Mouse (Mus musculus): ENCODE results near the gene Adam8.

Gene Adam8

GRCm38 (mm10) chr7:139992406-139992805, at the start of gene Adam8:
TSS of gene Adam8 (minus strand) at chr7:139992562.
- peak; percentile 21 for DNase-seq (ENCODE audit: inconsistent ontology term)

DNA sequence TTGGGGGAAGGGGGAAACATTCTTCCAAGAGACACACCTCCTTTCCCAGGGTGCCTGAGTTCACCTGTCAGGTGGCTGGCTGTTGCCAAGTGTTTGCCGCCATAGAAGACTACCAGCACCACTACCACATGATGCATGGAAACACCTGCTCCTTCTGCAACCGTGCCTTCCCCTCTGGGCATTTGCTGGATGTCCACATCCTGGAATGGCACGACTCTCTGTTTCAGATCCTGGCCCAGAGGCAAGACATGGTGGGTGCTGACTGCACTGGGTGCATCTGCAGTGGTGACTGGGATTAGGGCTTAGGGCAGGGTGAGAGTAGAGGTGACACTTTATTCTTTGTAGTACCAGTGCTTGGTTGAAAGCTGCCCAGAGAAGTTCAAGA, 44.8 kb upstream of the Adam8 start:
- DNase-seq (ENCODE audit: inconsistent ontology term) = no peak

DNA sequence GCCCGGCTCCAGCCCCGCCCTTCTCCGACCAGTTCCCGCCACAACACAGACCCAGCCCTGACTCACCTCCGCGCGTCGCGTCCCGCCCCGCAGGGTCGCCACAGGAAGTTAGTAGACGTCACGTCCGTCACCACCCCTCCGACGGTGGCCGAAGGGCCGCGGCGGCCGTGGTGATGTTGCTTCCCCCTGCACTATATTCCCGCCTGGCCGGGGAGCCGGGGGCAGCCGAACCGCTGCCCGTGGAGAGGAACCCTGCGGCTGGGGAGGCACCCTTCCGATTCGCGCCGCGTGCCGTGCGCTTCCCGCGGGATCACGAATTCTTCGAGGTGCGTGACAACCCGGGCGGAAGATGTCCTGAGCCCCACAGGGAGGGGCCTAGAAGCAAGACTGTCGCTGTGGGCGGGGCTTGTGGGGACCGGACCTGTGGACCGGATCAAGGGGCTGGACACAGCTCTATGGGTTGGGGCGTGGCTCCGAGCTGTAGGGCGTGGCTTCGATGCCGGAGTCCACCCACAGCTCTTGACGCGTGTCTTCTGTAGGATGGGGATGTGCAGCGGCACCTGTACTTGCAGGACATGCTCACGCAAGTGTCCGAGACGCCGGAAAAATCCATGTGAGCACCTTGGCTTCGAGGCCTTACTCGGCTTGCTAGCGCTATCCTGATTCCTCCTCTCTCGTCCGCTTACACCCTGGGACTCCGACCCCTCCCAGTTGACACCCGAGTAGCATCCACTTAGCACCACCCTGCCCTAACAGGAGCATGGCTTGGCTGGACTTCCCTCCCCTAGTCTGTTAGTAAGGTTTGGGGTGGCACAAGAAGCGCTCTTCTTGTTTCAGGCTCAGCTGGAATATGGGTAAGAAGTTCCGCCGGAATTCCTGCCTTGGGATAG, 44.2 kb upstream of the Adam8 start, which contains the start of the genes Zfp511 and Tubgcp2:
Zfp511 (plus strand) TSS at position 111 of the 890 bp plus-strand sequence.
Tubgcp2 (minus strand) TSS at position 389 of the 890 bp plus-strand sequence.
- peak; percentile 99 for DNase-seq (ENCODE audit: inconsistent ontology term)

- DNase-seq (ENCODE audit: inconsistent ontology term) = no peak
Measured at GRCm38 (mm10) chr7:140035456-140035855, 43.1 kb upstream of the Adam8 start.

- no peak for DNase-seq (ENCODE audit: inconsistent ontology term)
Measured at GRCm38 (mm10) chr7:140033386-140033785, 41.0 kb upstream of the Adam8 start.

DNA sequence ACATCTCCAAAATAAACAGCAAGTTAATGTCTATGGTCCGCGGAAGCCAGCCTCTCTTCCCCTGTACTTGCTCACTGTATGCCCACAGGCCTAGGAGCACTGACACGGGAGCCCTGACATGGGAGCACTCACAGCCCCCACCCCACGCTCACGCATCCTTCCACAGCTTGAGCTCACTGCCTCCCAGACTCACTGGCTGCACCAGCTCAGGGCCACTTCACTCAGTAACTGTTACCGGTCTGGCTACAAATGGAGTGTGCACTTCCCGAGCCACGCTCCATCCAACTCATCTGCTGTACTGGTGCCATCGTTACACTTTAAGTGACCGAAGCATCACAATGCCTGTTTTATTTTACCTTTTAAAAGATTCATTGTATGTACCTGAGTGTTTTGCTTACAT, 40.0 kb upstream of the Adam8 start:
- no peak for DNase-seq (ENCODE audit: inconsistent ontology term)

GRCm38 (mm10) chr7:140031771-140032170, 39.4 kb upstream of the Adam8 start:
- no peak for DNase-seq (ENCODE audit: inconsistent ontology term)

DNA sequence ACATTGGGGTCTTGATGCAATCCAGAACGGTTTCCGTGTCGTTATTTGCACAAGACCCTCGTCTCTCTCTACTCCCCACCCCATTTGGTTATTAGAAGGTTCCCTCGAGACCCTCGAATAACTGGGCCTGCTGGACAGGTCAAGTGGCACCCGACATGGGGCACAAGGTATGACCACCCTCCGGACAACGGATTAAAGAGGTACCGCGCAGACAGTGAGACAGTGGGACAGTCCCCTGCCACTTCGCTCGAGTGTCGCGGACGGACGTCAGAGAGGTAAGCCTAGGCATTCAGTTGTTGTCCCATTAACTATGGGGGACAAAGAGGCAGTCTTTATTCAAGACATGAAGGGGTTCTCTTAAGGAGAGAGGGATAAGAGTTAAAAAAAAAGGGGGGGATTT, 19.0 kb upstream of the Adam8 start:
- DNase-seq (ENCODE audit: inconsistent ontology term) = no peak

DNA sequence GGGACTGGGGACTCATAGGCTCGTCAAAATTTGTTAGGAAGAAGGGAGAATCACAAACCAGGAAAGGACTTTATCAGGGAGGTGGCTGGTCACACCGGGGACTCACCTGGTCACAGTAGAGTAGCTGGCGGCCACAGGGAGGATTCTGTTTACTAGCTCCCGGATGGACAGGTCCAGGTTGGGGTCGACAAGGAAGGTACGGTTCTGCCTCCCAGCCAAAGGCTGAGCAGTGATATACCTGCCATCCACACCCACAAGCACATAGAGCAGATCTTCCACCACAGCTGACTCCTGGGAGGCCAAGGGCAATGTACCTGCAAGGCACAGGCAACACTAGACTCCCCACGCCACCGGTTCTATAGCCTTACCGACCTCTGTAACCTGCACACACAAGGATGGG, 15.4 kb upstream of the Adam8 start:
- DNase-seq (ENCODE audit: inconsistent ontology term) = no peak

DNA sequence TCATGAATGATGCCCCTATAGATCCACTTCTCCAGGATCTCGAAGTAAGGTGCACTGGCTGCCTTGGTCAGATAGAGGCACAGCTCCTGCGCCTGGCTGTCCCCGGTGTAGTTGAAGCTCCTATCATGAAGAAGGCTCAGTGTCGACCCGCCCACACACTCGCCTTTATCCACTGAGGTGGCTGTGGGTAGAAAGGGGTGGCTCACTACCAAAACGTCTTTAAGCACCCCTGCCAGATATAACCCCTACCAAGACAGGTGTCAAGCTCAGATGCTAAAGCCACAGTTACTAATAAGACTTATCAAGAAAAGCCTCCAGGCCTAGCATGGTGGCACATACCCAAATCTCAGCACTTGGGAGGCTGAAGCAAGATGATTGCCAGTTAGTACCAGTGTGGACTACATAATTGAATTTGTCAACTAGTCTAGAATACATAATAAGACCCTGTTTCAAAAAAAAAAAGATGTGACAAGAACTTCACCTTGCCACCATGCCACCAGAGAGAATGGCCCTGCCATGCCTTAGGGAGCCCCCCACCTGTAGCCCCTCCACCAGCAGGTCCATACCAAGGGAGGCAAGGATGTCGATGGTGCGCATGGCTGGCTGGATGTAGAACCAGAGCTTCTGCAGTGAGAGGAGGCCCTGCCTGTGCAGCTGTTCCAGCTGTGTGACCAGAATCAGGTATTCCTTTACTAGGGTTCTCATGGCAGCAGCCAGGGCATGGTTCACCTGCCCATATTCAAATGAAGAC, 14.7 kb upstream of the Adam8 start:
- no peak for DNase-seq (ENCODE audit: inconsistent ontology term)

- DNase-seq (ENCODE audit: inconsistent ontology term) = no peak
Measured at GRCm38 (mm10) chr7:140004666-140005065, 12.3 kb upstream of the Adam8 start.

DNA sequence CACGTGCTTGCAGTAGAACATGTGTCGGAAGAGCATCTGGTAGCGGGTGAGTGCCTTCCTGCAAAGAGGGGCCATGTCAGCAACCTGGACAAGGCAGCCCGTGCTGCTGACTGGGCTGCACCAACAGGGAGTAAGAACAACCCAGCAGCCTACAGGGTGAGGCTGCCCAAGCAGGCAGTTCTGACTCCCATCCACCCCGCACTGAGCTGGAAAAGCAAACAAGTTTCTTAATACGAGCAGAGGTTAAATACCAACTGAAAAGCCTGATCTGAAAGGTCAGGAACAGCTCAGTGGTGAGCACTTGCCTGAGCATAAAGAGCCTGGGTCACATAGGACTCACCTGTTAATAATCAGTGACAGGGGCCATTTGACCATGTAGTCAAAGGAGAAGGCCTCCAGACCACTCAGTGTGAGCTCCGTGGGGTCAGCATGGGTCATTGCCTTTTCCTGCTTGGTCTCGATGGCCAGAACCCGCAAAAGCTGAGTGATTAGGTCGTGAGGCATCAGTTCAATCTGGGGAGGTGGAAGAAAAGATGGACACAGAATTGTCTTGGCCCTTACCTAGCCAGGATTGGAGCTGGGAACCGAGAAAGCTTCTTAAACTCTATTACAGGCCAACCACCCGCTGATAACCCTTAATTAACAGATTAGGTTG, 8.9 kb upstream of the Adam8 start:
- DNase-seq (ENCODE audit: inconsistent ontology term) = no peak

GRCm38 (mm10) chr7:139998691-139999350, 6.5 kb upstream of the Adam8 start:
- DNase-seq (ENCODE audit: inconsistent ontology term) = no peak

DNA sequence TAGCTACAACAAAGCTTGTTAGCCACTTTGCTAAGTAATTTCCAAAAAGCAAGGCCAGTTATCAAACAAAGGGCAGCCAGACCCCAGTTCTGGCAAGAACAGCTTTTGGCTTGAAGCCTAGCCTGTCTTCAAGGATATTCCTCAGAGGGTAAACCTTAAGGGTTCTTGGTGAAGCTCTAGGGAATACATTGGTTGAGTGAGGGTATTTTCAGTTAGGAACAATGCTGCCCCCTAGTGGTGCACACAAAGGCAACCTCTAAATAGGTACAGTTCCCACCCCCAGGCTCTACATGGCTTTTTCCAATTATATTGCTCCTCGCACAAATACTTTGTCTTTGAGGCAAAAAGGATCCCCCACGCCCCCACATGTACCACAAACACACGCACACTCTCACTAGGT, 2.3 kb upstream of the Adam8 start:
- DNase-seq (ENCODE audit: inconsistent ontology term) = peak; percentile 79

GRCm38 (mm10) chr7:139994202-139994601, 1.8 kb upstream of the Adam8 start:
- DNase-seq (ENCODE audit: inconsistent ontology term) = no peak

DNA sequence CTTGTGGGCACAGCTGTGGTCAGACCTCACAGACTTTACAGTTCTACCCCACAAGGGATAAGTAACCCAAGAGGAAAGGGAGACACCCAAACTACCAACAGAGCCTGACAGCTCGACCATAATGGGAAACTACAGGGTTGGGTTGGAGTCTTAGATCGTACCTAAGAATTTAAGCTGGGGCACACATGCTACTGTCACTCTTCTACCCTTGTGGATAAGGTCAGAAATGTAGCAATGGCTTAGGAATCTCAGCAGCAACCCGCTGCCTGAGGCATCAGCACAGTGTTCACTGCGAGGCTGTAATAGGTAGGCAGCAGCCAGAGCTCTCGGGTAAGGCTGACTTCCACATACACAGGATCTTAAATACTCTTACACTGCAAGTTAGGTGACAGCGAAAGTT, 1.2 kb upstream of the Adam8 start:
- no peak for DNase-seq (ENCODE audit: inconsistent ontology term)

GRCm38 (mm10) chr7:139990864-139991394, 1.4 kb downstream of the Adam8 start:
- DNase-seq (ENCODE audit: inconsistent ontology term) = no peak

- no peak for DNase-seq (ENCODE audit: inconsistent ontology term)
Measured at GRCm38 (mm10) chr7:139988272-139988671, 4.1 kb downstream of the Adam8 start.

DNA sequence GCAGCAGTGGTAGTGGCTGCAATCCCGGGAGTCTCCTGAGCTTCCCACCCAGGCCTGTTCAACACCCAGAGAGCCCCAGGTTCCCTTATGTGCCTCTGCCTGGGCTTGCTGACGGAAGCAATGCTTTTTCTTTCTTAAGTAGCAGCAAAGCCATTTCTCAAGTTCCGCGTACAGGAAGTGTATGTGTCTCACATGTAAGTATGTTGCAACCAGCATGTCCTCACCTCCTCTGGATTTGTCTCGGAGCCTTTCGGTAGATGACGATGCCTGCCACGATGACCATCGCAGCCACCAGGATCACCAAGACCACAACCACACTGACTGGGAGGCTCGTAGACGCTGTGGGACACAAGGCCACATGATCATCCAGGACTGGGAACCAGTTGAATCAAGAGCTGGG, 7.9 kb downstream of the Adam8 start:
- DNase-seq (ENCODE audit: inconsistent ontology term) = no peak

- no peak for DNase-seq (ENCODE audit: inconsistent ontology term)
Measured at GRCm38 (mm10) chr7:139982058-139982457, 10.3 kb downstream of the Adam8 start.

GRCm38 (mm10) chr7:139980778-139981177, 11.6 kb downstream of the Adam8 start:
- no peak for DNase-seq (ENCODE audit: inconsistent ontology term)

Data from Muller cell, postnatal 12 days (primary cell).